Mouse (Mus musculus) layer of hippocampus, postnatal 36 days (tissue): ENCODE results near the gene Nrxn3. TPM values are rescaled to one million over a fixed set of nuclear protein-coding genes. Genes with fewer than 3 reads are reported as not detected.
A peak's percentile ranks its signal among the peaks of the same experiment; 100 is the strongest.

Experiments
- DNase-seq, 2 experiments: peaks; one replicate each; pipeline ENCODE4 v3.0.0; 2022
- total RNA-seq, 2 experiments: library from RNA; stranded (reverse); gene quantifications; 2 replicates each; pipeline ENCODE4 v1.2.3; 2021

The Nrxn3 gene
- total RNA-seq, 2 experiments from 2014 or later: 185 to 190 TPM

GRCm38 (mm10) chr12:89551291-89551690 lies 828.6 kb downstream of the Nrxn3 start:
- DNase-seq: peak; percentile 38 to 45

- DNase-seq: no peak
These were observed 830.7 kb downstream of the Nrxn3 start for GRCm38 (mm10) chr12:89553223-89553880.

- DNase-seq: no peak
These were observed 831.5 kb downstream of the Nrxn3 start for GRCm38 (mm10) chr12:89554171-89554570.

GRCm38 (mm10) chr12:89554740-89555430 lies 832.2 kb downstream of the Nrxn3 start:
- DNase-seq: no peak

GRCm38 (mm10) chr12:89558921-89559320 lies 836.2 kb downstream of the Nrxn3 start:
- DNase-seq: no peak

GRCm38 (mm10) chr12:89561989-89562565 lies 839.4 kb downstream of the Nrxn3 start:
- DNase-seq: no peak

- no peak for DNase-seq
These were observed 846.2 kb downstream of the Nrxn3 start for GRCm38 (mm10) chr12:89568723-89569377.

GRCm38 (mm10) chr12:89592459-89592858 lies 869.8 kb downstream of the Nrxn3 start:
- DNase-seq: no peak

- DNase-seq: no peak
These were observed 891.0 kb downstream of the Nrxn3 start for GRCm38 (mm10) chr12:89613670-89614069.

GRCm38 (mm10) chr12:89625746-89626145 lies 903.1 kb downstream of the Nrxn3 start:
- DNase-seq: no peak

- no peak for DNase-seq
These were observed 917.4 kb downstream of the Nrxn3 start for GRCm38 (mm10) chr12:89640046-89640445.

- no peak for DNase-seq
These were observed 918.8 kb downstream of the Nrxn3 start for GRCm38 (mm10) chr12:89641460-89641859.

- DNase-seq: no peak
These were observed 930.5 kb downstream of the Nrxn3 start for GRCm38 (mm10) chr12:89653211-89653610.

- DNase-seq: no peak
These were observed 938.5 kb downstream of the Nrxn3 start for GRCm38 (mm10) chr12:89661219-89661618.

GRCm38 (mm10) chr12:89668856-89669255 lies 946.2 kb downstream of the Nrxn3 start:
- DNase-seq: peak; percentile 24 to 27

- DNase-seq: no peak
These were observed 950.1 kb downstream of the Nrxn3 start for GRCm38 (mm10) chr12:89672819-89673218.

GRCm38 (mm10) chr12:89685633-89686032 lies 963.0 kb downstream of the Nrxn3 start:
- no peak for DNase-seq

- peak; percentile 24 to 26 for DNase-seq
These were observed 966.4 kb downstream of the Nrxn3 start for GRCm38 (mm10) chr12:89689086-89689485.

- peak; percentile 37 to 38 for DNase-seq
These were observed 976.8 kb downstream of the Nrxn3 start for GRCm38 (mm10) chr12:89699469-89699868.

GRCm38 (mm10) chr12:89700937-89701458 lies 978.3 kb downstream of the Nrxn3 start:
- no peak for DNase-seq

GRCm38 (mm10) chr12:89702931-89703330 lies 980.3 kb downstream of the Nrxn3 start:
- DNase-seq: no peak

- no peak for DNase-seq
These were observed 985.2 kb downstream of the Nrxn3 start for GRCm38 (mm10) chr12:89707913-89708312.

GRCm38 (mm10) chr12:89710459-89710858 lies 987.8 kb downstream of the Nrxn3 start:
- peak; percentile 26 to 41 for DNase-seq
